Mouse (Mus musculus): Measurements from ENCODE around the gene Hpse2.

Hpse2 gene

GRCm38 (mm10) chr19:42980537-42980936 lies 407.6 kb downstream of the Hpse2 start:
- DNase-seq (ENCODE audit: extremely low read depth, insufficient read length, low spot score), result no peak

- DNase-seq (ENCODE audit: extremely low read depth, insufficient read length, low spot score), result no peak
Observed at GRCm38 (mm10) chr19:42977938-42978337, 410.2 kb downstream of the Hpse2 start.

DNA sequence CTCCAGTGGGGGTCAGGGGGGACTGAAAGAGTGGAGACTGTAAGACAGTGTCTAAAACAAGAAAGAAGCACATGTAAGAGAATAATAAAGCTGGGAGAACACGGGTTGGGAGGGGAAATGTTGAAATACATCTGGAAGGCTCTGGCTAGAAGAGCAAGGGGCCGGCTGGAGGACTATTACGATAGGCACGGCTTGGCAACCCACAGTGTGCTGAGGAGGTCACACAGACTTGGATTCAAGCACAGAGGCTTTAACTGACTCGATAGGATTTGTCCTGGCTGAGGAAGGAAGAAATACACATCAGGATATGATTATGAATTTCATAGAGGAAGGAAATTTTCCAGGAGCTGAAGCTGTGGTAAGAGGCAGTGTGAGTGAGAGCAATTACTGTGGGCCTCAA lies 414.4 kb downstream of the Hpse2 start:
- no peak for DNase-seq (ENCODE audit: extremely low read depth, insufficient read length, low spot score)

DNA sequence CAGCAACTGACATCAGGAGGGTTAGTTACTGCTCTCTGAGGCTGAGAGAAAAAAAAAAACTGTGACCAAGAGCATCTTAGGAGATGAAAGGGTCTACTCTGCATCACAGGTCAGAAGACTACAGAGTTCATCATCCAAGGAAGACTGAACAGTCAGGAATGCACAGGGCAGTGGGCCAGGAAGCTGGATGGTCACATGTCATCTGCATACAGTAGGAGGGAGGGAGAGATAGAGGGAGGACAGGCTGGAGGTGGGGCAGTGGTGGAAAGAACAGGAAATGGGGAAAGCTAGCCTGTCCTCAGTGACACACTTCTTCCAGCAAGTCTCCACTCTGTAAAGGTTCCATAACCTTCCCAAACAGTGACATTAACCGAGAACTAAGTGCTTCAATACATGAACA lies 423.0 kb downstream of the Hpse2 start:
- peak; percentile 16 for DNase-seq (ENCODE audit: extremely low read depth, insufficient read length, low spot score)

DNA sequence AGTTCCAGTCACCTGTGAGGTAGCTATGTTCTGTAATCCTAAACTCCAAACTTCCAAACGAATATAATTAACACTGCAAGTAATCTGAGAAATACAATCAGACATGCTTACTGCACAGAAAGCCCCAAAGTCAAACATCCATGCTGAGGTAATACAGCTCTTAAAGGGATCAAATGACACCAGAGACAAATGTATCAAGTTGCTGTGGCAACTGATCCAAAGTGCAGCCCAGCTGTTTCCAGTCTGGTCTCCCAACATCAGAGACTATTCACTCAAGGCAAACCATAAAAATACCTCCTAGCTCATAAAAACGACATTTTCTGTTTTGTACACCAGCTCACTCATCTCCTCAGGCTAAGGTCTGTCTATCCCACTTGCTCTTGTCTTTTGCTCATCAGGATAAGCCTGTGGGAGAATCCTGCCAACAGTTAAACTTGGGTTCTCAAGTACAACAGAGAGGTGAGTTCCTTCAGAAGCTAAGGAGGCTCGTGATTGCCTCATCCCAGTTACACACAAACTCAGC lies 440.0 kb downstream of the Hpse2 start:
- no peak for DNase-seq (ENCODE audit: extremely low read depth, insufficient read length, low spot score)

DNA sequence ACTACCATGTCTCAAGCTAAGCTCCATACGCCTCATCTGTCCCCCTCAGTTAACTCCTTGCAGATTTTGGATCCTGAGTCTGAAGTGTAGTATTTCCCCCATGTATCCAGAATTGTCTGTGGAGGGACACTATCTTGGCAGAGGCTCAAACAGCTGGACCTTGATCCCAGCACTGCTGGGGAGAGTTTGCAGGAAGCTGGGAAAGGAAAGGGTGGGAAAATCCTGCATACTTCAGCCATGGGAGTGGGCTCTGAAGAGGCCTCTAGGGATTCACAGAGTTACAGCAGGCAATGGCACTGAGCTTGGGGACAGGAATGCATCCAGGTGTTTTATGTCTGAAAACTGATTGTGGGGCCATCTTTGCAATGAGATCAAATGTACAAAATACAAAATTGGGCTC lies 450.6 kb downstream of the Hpse2 start:
- no peak for DNase-seq (ENCODE audit: extremely low read depth, insufficient read length, low spot score)

DNA sequence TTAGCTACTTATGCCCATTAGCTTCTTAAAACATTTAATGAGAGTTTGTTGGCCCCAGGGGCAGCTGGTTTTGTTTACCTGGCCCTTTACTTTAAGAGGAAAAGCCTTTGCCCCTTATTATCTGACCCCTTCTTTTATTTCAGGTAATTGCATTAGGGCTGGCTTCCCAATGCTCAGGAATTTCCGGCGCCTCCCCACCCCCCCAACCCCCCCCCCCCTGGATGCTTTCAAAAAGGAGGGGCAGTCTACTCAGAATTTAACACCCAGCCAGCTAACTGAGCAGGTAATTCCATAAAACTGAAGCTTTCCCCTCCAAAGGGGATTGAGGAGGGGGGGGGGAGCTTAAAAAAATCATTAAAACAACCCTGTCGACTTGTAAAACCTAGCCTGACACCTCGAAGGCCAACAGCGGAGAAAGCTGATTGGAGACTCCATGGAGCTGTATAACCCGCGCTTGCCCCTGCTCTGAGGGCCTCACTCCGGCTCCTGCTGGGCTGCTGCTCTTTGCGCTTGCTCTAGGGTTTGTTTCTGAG lies 451.4 kb downstream of the Hpse2 start:
- DNase-seq (ENCODE audit: extremely low read depth, insufficient read length, low spot score), result no peak

DNA sequence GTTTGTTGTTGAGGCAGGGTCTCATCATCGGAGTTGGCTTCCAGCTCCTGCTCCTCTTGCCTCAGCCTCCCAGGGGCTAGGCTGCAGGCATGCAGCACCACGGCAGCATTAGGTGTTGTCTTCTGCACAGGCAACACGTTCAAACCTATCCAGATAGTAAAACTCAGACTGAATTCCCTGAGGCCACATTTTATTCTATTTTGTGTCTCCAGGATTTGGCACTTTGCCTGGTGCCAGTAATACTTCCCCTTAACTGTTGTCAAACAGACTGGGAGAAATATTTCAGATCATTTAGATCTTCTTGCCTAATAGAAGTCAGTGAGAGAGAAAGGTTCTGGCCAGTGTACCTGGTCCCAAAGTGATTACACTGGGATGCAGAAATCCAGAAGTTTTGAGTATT lies 458.5 kb downstream of the Hpse2 start:
- no peak for DNase-seq (ENCODE audit: extremely low read depth, insufficient read length, low spot score)

DNA sequence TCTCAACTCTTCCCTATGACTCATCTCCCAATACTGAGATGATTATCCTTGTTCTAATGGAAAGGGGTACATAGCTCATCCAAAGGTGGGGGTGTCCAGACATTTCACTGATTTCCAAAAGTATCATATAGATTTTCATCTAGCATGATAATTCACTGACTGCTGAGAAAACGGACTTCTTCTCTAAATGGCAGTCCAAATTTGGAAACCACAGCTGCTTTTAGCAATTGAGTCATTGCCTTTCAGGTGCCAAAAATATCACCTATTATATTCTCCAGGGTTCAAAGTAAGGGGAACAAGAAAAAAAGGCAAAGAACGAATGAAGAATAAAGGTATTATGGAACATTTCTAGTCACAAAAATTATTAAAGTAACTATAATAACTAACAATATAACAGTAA lies 459.9 kb downstream of the Hpse2 start:
- DNase-seq (ENCODE audit: extremely low read depth, insufficient read length, low spot score), result no peak

DNA sequence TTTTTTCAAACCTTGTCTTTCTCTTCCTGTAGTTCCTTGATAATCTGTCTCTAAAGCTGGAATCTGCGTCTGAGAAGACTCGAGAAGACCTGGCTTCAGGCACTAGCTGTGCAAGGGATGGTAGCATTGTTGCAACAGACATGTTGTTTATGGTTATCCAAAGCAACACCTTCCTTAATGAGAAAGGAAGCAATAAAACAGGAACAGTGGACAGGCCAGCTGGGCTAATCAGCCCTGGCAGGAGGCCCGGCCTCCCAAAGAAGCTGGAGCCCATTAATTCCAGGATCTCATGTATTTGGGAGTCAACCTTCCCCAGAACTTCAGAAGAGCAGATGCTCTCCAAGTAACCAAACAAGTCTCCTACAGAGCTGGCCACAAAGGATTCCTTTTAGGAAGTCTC lies 465.5 kb downstream of the Hpse2 start:
- DNase-seq (ENCODE audit: extremely low read depth, insufficient read length, low spot score), result no peak

- DNase-seq (ENCODE audit: extremely low read depth, insufficient read length, low spot score), result no peak
Observed at GRCm38 (mm10) chr19:42913703-42914102, 474.5 kb downstream of the Hpse2 start.

DNA sequence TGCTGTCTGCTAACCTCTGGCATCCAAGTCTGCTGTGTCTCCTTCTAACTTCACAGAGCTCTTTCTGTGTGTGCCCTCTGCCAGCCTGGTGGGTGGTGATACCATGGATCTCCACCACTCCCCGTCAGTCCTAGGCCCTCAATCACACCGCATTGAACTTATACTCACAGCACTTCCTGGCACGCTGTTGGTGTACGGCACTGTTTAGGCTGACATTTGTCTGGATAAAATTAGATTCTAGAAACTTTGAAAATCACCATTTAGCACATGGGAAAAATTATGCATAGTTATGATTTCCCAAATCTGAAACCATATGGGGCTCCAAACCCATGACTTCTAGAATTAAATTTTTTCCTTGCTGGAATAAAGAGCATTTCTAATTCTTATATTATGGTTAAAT lies 478.4 kb downstream of the Hpse2 start:
- DNase-seq (ENCODE audit: extremely low read depth, insufficient read length, low spot score), result no peak

DNA sequence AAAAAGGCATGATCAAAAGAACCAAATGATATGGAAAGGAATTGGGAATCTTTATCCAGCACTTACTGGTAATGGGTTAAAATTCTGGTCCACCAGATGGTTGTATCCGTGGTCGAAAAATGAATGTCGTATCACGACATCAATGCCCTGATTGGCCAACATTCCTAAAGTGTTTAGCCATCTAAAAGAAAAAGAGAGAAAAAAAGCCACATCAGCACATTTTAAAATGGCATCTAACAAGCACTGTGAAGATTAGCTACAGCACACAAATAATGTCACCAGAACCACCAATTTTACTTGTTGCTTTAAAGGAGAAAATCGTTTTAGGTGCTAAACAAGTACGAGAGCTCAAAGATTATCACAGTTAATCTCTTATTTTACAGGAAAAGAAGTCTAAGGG lies 479.6 kb downstream of the Hpse2 start:
- no peak for DNase-seq (ENCODE audit: extremely low read depth, insufficient read length, low spot score)

GRCm38 (mm10) chr19:42906328-42906727 lies 481.8 kb downstream of the Hpse2 start:
- DNase-seq (ENCODE audit: extremely low read depth, insufficient read length, low spot score), result no peak

GRCm38 (mm10) chr19:42904726-42905125 lies 483.4 kb downstream of the Hpse2 start:
- DNase-seq (ENCODE audit: extremely low read depth, insufficient read length, low spot score), result no peak

GRCm38 (mm10) chr19:42904240-42904639 lies 483.9 kb downstream of the Hpse2 start:
- no peak for DNase-seq (ENCODE audit: extremely low read depth, insufficient read length, low spot score)

DNA sequence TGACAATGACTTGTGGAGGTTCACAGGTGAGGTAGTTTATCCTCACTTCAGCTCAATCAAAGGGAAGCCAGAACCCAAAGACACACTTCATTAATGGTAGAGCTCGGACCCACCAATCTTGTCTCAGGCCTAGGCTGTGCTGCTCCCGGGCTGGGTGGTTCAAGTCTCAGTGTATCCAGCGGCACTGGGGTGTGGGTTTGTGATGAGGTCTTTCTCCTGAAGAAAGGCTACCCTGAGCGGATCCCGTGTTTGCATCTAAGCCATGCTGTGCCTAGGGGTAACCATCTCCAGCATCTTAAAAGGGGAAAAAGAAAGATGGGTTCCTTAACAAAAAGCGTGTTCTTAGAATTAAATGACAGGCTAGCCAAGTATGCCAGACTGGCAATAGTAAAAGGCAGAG lies 484.3 kb downstream of the Hpse2 start:
- DNase-seq (ENCODE audit: extremely low read depth, insufficient read length, low spot score), result no peak

DNA sequence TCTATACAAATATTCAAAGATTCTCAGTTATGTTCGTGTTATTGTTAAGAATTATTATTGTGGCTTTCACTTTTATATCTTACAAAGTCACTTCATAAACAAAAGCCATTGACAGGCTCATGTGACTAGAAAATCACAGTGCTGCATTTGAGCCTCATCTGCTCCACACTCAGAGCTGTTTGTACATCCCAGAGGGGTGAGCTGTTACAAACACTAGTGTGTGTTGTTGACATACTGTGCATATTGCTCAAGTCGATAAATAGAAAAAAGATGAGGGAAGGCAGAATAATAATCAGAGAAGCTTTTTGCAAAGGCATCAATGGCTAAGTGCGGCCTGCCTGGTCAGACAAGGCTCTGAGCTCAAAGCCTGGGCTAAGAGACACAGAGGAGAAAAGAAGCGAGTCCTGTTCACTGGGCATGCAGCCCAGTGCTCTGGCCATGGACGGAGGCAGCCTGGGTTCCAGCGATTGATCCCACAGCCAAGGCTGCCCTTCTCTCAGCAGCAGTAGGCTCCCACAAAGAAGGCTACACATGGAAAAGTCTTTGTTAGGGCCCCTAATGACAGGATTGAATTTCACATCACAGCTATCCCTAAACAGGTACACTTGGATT lies 485.6 kb downstream of the Hpse2 start:
- DNase-seq (ENCODE audit: extremely low read depth, insufficient read length, low spot score), result no peak

DNA sequence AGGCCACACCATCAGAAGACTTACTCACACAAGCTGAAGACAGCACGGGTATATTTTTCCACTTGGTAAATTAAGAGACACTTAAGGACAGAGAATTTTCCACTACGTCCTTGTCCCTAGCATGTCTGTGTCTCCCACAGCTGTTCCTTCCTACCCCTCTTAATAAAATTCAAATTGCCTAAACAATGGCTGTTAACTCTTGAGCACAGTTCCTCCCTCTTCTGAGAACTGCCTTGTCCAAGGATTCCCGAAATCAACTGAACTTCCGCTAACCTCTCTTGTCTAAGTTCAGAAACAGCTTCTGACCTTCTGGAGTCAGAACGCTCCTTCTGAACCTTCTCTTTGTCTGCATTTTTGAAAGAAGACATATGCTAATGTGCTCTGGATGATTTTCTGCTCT lies 496.6 kb downstream of the Hpse2 start:
- no peak for DNase-seq (ENCODE audit: extremely low read depth, insufficient read length, low spot score)

DNA sequence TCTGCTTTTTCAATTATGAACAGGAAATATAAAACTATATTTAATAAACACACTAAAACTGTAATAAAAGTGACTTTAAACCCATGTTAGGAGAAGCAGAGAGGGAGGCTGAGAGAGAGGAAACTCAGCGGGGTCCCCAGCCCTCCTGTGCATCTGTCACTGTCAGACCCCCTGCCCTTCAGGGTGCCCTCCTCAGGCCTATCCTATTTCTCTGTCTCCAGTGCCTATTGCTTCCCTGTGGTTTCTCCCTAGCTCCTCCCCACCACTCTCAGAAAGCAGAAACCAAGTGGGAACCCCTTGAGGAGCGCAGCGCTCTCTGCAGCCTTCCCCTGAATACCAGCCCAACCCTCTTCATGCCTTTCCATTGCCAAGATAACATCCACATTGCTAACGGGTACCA lies 510.5 kb downstream of the Hpse2 start:
- no peak for DNase-seq (ENCODE audit: extremely low read depth, insufficient read length, low spot score)

GRCm38 (mm10) chr19:42876563-42876962 lies 511.6 kb downstream of the Hpse2 start:
- DNase-seq (ENCODE audit: extremely low read depth, insufficient read length, low spot score), result no peak

- no peak for DNase-seq (ENCODE audit: extremely low read depth, insufficient read length, low spot score)
Observed at GRCm38 (mm10) chr19:42869663-42870530, 518.3 kb downstream of the Hpse2 start.

All from 3134 (cell line).